Mouse (Mus musculus) neural tube, embryonic 13.5 days (tissue): ENCODE measurements around the gene Bcl2l15. TPM values are rescaled to one million over a fixed set of nuclear protein-coding genes. Genes with fewer than 3 reads are reported as not detected.

Source experiments
- polyA plus RNA-seq: library from polyadenylated mRNA; unstranded; fragments of >200 nt; fragmentation: Nextera tagmentation; extraction: Ambion mirVana; gene quantifications from 2 replicates; pipeline ENCODE4 v1.2.1, GENCODE M21; 2015

Gene Bcl2l15
- polyA plus RNA-seq, 1 experiment from 2014 or later, result 0.50 TPM

Other genes starting within 250 kb of the Bcl2l15 start
- gene Atg4a-ps, start 186.5 kb upstream of the Bcl2l15 start, polyA plus RNA-seq, result 0.11 TPM in 1 of 2 replicates, not detected in the other
- gene Olfml3, start 94.6 kb upstream of the Bcl2l15 start, polyA plus RNA-seq, result 14.2 and 16.8 TPM in 2 replicates
- not detected in 2 replicates for gene Gm10964, start 93.2 kb upstream of the Bcl2l15 start, polyA plus RNA-seq
- gene Hipk1, start 41.0 kb upstream of the Bcl2l15 start, polyA plus RNA-seq, result 10.6 and 11.7 TPM in 2 replicates
- gene Dclre1b, start 23.2 kb upstream of the Bcl2l15 start, polyA plus RNA-seq, result 17.2 and 24.6 TPM in 2 replicates
- 23.3 and 23.9 TPM in 2 replicates for gene Ap4b1, start 23.1 kb upstream of the Bcl2l15 start, polyA plus RNA-seq
- gene Gm43064, start 23.0 kb upstream of the Bcl2l15 start, polyA plus RNA-seq, result 0.21 and 0.54 TPM in 2 replicates
- 0.39 and 0.70 TPM in 2 replicates for gene Ptpn22, start 27.2 kb downstream of the Bcl2l15 start, polyA plus RNA-seq
- 19.4 and 19.8 TPM in 2 replicates for gene Rsbn1, start 81.5 kb downstream of the Bcl2l15 start, polyA plus RNA-seq
- gene Phtf1, start 135.5 kb downstream of the Bcl2l15 start, polyA plus RNA-seq, result 28.6 and 30.4 TPM in 2 replicates